ENCODE assay signal across 9 mouse cellular contexts in the genomic region with DNA sequence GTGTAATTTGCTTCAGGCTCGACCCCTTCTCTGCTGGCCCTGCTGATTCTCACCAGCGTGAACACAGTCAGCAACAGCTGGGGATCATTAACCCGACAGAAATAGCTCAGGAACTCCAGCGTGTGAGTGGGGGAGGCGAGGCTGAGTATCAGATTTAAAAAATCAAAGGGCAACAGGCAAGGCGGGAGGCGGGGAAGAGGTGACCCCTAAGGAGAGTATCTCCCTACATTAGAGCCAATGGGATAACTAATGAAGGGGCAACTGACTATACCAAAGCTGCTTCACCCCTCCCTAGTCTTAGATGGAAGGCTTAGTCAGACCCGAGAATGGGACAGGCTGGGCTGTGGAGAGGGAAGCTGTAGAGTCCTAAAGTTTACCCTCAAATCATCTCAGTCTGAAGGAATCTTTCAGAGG.
A peak's percentile ranks its signal among the peaks of the same experiment; 100 is the strongest.
DNase-seq lines count a peak whose midpoint lies in the region; ATAC-seq and TF ChIP-seq lines count a peak whose summit lies in the region.
"Had no signal": no experiment of that assay in that cellular context is flagged by ENCODE, and none has a peak within 500 bp of the region (broad histone marks: within the 10 kb centered on the region; RNA-seq: fewer than 3 reads in every experiment).

No protein-coding gene starts in this region.

- peak overlapping the region; percentile 36; the same call in 1 of the 2 replicates for H3K27ac ChIP-seq in heart, embryonic 13.5 days (replicated peaks)
- no peak overlapping the region for H3K27ac ChIP-seq in thymus, adult 2 months (ENCODE audit: control insufficient read depth, insufficient read depth, low read length)

- H3K4me1 ChIP-seq in heart, embryonic 13.5 days: peaks cover 50% of the 10 kb centered on the region
- 0 out of 2 replicates have a peak, but pooled peaks cover 2% of the 10 kb centered on the region for H3K4me1 ChIP-seq in thymus, adult 2 months (replicated peaks; ENCODE audit: control insufficient read depth, insufficient read depth, low read length)

- DNase-seq in heart, postnatal 14 days: no peak
- DNase-seq in brain, adult 2 months (ENCODE audit: low read depth, low spot score): peak; percentile 61
- DNase-seq in hindlimb bud, embryonic 11.5 days (ENCODE audit: extremely low spot score, low read depth, low spot score): peak; percentile 63
- DNase-seq in lung, postnatal 36 days: peak; percentile 14
- no peak for DNase-seq in frontal cortex, adult 2 months (ENCODE audit: extremely low spot score in 1 of 2, low spot score in 1 of 2)
- no peak for DNase-seq in adrenal gland, adult 18-20 months (ENCODE audit: low spot score in 2 of 2)
- no peak for DNase-seq in thymus, adult 2 months

- WGBS in heart, embryonic 13.5 days: 8% methylated on average over 8 of the region's 8 CpGs
- WGBS in thymus, adult 2 months: 90% methylated on average over 8 of the region's 8 CpGs

- H3K27me3 ChIP-seq in heart, embryonic 13.5 days (replicated peaks): peaks cover 27% of the 10 kb centered on the region
- no peaks in the 10 kb centered on the region for H3K27me3 ChIP-seq in thymus, adult 2 months (ENCODE audit: control insufficient read depth, insufficient read depth, low read length)

- no peak for TF ChIP-seq CTCF in thymus, adult 2 months (IDR thresholded peaks at IDR 0.05; ENCODE audit: borderline replicate concordance, control insufficient read depth, extremely low read depth, insufficient read depth, low read length, poor library complexity)

- no peaks in the 10 kb centered on the region for H3K9me3 ChIP-seq in heart, embryonic 13.5 days

- peak overlapping the region; percentile 38 for H3K4me2 ChIP-seq in heart, embryonic 13.5 days

- H3K4me3 ChIP-seq in heart, embryonic 13.5 days: no peak overlapping the region
- H3K4me3 ChIP-seq in thymus, adult 2 months (ENCODE audit: control insufficient read depth, insufficient read depth, low read length): no peak overlapping the region

- no peak for ATAC-seq in heart, embryonic 13.5 days (ENCODE audit: extremely low read depth, insufficient number of reproducible peaks, low FRiP score, low TSS enrichment)
- ATAC-seq: CD4-positive, CD25-positive, alpha-beta regulatory T cell, adult 4 months had no signal

- H3K9ac ChIP-seq in heart, embryonic 13.5 days: no peak overlapping the region; the same call in 1 of the 2 replicates

- H3K36me3 ChIP-seq in heart, embryonic 13.5 days: no peaks in the 10 kb centered on the region
- H3K36me3 ChIP-seq in thymus, adult 2 months (ENCODE audit: control insufficient read depth, insufficient read depth, low read length): no peaks in the 10 kb centered on the region; the same call in 1 of the 2 replicates

- TF ChIP-seq POLR2A in thymus, adult 2 months (IDR thresholded peaks at IDR 0.05; ENCODE audit: control insufficient read depth, extremely low read depth, insufficient read depth, low read length, poor library complexity): no peak

- intact Hi-C loops in heart, postnatal 14 days (cut with DNase I): no loop called here

Comparison
In these comparisons a context has a peak if more than half of its experiments do, and no peak if none do; other contexts are left out.
1. DNase-seq: peak in brain, adult 2 months (single experiment), hindlimb bud, embryonic 11.5 days (single experiment) and lung, postnatal 36 days (single experiment); none in heart, postnatal 14 days (0 of 2), frontal cortex, adult 2 months (0 of 2), adrenal gland, adult 18-20 months (0 of 2) and thymus, adult 2 months (single experiment).